8 mouse cellular contexts compared by ENCODE assay signal in genomic region chr17:21450138-21450704, GRCm38 (mm10). TPM values are rescaled to one million over a fixed set of nuclear protein-coding genes. Genes with fewer than 3 reads are reported as not detected.
DNase-seq lines count a peak whose midpoint lies in the region; ATAC-seq and TF ChIP-seq lines count a peak whose summit lies in the region.

TSS of gene Zfp51 (plus strand) at chr17:21450374.

- intact Hi-C loops in heart, postnatal 25 days (cut with DNase I): loop anchor here (2.0 to 5.0 kb wide), 3 partner anchors 27 to 65 kb away; partner anchors contain the start of genes Zfp53 and Zfp54

- H3K9me3 ChIP-seq in ES-E14 (ENCODE audit: control insufficient read depth, insufficient read depth, low read depth, low read length): no peaks in the 10 kb centered on the region
- no peaks in the 10 kb centered on the region for H3K9me3 ChIP-seq in forebrain, embryonic 15.5 days

- peak; percentile 98 for ATAC-seq in forebrain, embryonic 15.5 days (replicated peaks)
- ATAC-seq in neutrophil, adult 5-6 weeks (ENCODE audit: extremely low read depth, insufficient number of reproducible peaks, low FRiP score, poor library complexity, severe bottlenecking): peak; percentile 98

- H3K4me1 ChIP-seq in ES-E14 (ENCODE audit: control insufficient read depth in 2 of 2, insufficient read depth in 2 of 2, low read length in 2 of 2, poor library complexity in 1 of 2): peaks cover 0 to 2% of the 10 kb centered on the region in 2 experiments; a peak in 1 of 4 replicates
- H3K4me1 ChIP-seq in forebrain, embryonic 15.5 days: peaks cover 6% of the 10 kb centered on the region
- H3K4me1 ChIP-seq in lung, adult 2 months (ENCODE audit: control insufficient read depth, insufficient read depth, low read length): 0 out of 2 replicates have a peak, but pooled peaks cover 3% of the 10 kb centered on the region

- H3K4me3 ChIP-seq in ES-E14 (ENCODE audit: insufficient read depth in 1 of 2, low read depth in 1 of 2, low read length in 2 of 2, poor library complexity in 1 of 2, severe bottlenecking in 1 of 2): peak within 1 kb of the TSS; percentile 82 to 99
- peak within 1 kb of the TSS; percentile 56 for H3K4me3 ChIP-seq in forebrain, embryonic 15.5 days
- peak within 1 kb of the TSS; percentile 69 for H3K4me3 ChIP-seq in lung, adult 2 months (replicated peaks; ENCODE audit: extremely low read depth, low read depth, low read length)

- H3K27me3 ChIP-seq in forebrain, embryonic 15.5 days: no peaks in the 10 kb centered on the region

- peak within 1 kb of the TSS; percentile 92 for H3K27ac ChIP-seq in ES-E14 (ENCODE audit: insufficient read depth, low read depth, low read length, poor library complexity, severe bottlenecking)
- H3K27ac ChIP-seq in forebrain, embryonic 15.5 days (replicated peaks): peak within 1 kb of the TSS; percentile 80

- H3K36me3 ChIP-seq in ES-E14 (ENCODE audit: control insufficient read depth, insufficient read depth, low read length, poor library complexity, severe bottlenecking): peaks cover 2% of the 10 kb centered on the region; the same call in 1 of the 2 replicates
- H3K36me3 ChIP-seq in forebrain, embryonic 15.5 days: no peaks in the 10 kb centered on the region

- peak within 1 kb of the TSS; percentile 81 for H3K9ac ChIP-seq in ES-E14 (ENCODE audit: insufficient read depth, low read depth, low read length, poor library complexity, severe bottlenecking)
- H3K9ac ChIP-seq in forebrain, embryonic 15.5 days (replicated peaks): peak within 1 kb of the TSS; percentile 34

- under 1% methylated on average over 26 of the region's 26 CpGs for WGBS in forebrain, embryonic 15.5 days
- WGBS in lung, adult 2 months: under 1% methylated on average over 26 of the region's 26 CpGs

- TF ChIP-seq POLR2A in lung, adult 2 months (IDR thresholded peaks at IDR 0.05; ENCODE audit: borderline replicate concordance, extremely low read depth, low read depth, low read length): peak; percentile 72; the same call in 1 of the 2 replicates

- DNase-seq in ES-E14 (ENCODE audit: low read depth, low spot score): peak; percentile 93
- peak; percentile 83 for DNase-seq in cerebellum, adult 11-12 months
- peak; percentile 91 for DNase-seq in heart, postnatal 25 days (ENCODE audit: low spot score)
- DNase-seq in layer of hippocampus, adult 18-20 months (ENCODE audit: low spot score in 2 of 2): peak; percentile 72 to 89
- peak; percentile 93 for DNase-seq in lung, adult 2 months
- peak; percentile 92 to 95 for DNase-seq in thymus, adult 18-20 months

- TF ChIP-seq CTCF in lung, adult 2 months (IDR thresholded peaks at IDR 0.05; ENCODE audit: insufficient read depth, low read length): no peak

- H3K4me2 ChIP-seq in forebrain, embryonic 15.5 days (replicated peaks): peak within 1 kb of the TSS; percentile 62

- in situ Hi-C loops in ES-E14 (cut with MboI; ENCODE audit: low sequenced_read_pairs in 2 of 2, unreplicated experiment in 2 of 2): no loop called here

TF ChIP-seq in ES-E14, 5 proteins besides CTCF, POLR2A, EP300 and RAD21:
- TF ChIP-seq HCFC1 (IDR thresholded peaks at IDR 0.05; ENCODE audit: borderline replicate concordance, insufficient read depth, low read length) (peak; percentile 51; the same call in 1 of the 2 replicates), ZC3H11A (IDR thresholded peaks at IDR 0.05; ENCODE audit: borderline replicate concordance, low read depth, low read length) (no peak)

RNA-seq across cellular contexts. Expression of gene Zfp51, which starts in this region (rescaled TPM):
- total RNA-seq in ES-E14 (2012; rRNA removed): 6.6 and 8.1 TPM in 2 replicates
- polyA plus RNA-seq in forebrain, embryonic 15.5 days (2015; fragmentation: Nextera tagmentation; extraction: Ambion mirVana): 12.5 and 13.0 TPM in 2 replicates
- total RNA-seq in heart, postnatal 25 days (2021): 1 to 10 TPM; 5.3 to 6.5 TPM
- 1 to 10 TPM; 3.6 to 3.8 TPM for total RNA-seq in layer of hippocampus, adult 18-20 months (2021)
- polyA plus RNA-seq in lung, adult 2 months (2012; rRNA removed): 0.69 and 1.3 TPM in 2 replicates
- 19.9 and 22.0 TPM in 2 replicates for total RNA-seq in neutrophil, adult 5-6 weeks (2017)

Comparison
In these comparisons a context has a peak if more than half of its experiments do, and no peak if none do; other contexts are left out.
1. Peak in every context shown above with its lines: DNase-seq, ATAC-seq, H3K4me3 ChIP-seq and H3K27ac ChIP-seq.